Mouse (Mus musculus) limb, embryonic 13.5 days (tissue): Measurements from ENCODE around the gene 4932438H23Rik. TPM values are rescaled to one million over a fixed set of nuclear protein-coding genes. Genes with fewer than 3 reads are reported as not detected.

Experiments
- ATAC-seq: fragments of 200-750 bp; cut with Nextera tagmentation; 2 replicates; pipeline ENCODE4 v1.8.0; 2017; ENCODE audit warnings: low read depth, moderate number of reproducible peaks, moderate TSS enrichment; ENCODE audit not compliant: low FRiP score
- H3K27ac ChIP-seq: fragments of 300-500 bp; sonication (generic); 2 replicates; pipeline ENCODE4 v1.5.1; 2015; ENCODE audit warnings: inconsistent platforms, mild to moderate bottlenecking, moderate library complexity
- H3K27me3 ChIP-seq: fragments of 300-500 bp; sonication (generic); 2 replicates; pipeline ENCODE4 v1.6.1; 2015; ENCODE audit warnings: mild to moderate bottlenecking, inconsistent platforms
- H3K36me3 ChIP-seq: fragments of 300-500 bp; sonication (generic); 2 replicates; pipeline ENCODE4 v1.6.1; 2015; ENCODE audit warnings: inconsistent platforms, mild to moderate bottlenecking, moderate library complexity
- H3K4me1 ChIP-seq: fragments of 300-500 bp; sonication (generic); 2 replicates; pipeline ENCODE4 v1.6.1; 2015; ENCODE audit warnings: inconsistent platforms
- H3K4me2 ChIP-seq: fragments of 300-500 bp; sonication (generic); replicated peaks from 2 replicates; pipeline ENCODE4 v1.6.1; 2015; ENCODE audit warnings: inconsistent platforms, mild to moderate bottlenecking, moderate library complexity
- H3K4me3 ChIP-seq: fragments of 300-500 bp; sonication (generic); 2 replicates; pipeline ENCODE4 v1.5.1; 2015; ENCODE audit warnings: moderate library complexity, mild to moderate bottlenecking, inconsistent platforms
- H3K9ac ChIP-seq: fragments of 300-500 bp; sonication (generic); 2 replicates; pipeline ENCODE4 v1.6.1; 2015; ENCODE audit warnings: mild to moderate bottlenecking, inconsistent platforms
- H3K9me3 ChIP-seq: fragments of 300-500 bp; sonication (generic); 2 replicates; pipeline ENCODE4 v1.6.1; 2016; ENCODE audit warnings: inconsistent platforms
- WGBS: fragments of 180-500 bp; shearing (Covaris S2); methylation state at CpG from one replicate; pipeline ENCODE4 v1.1.7; 2015; 5-methylcytosine and 5-hydroxymethylcytosine counted together
- polyA plus RNA-seq: library from polyadenylated mRNA; unstranded; fragments of >200 nt; fragmentation: Nextera tagmentation; extraction: Ambion mirVana; gene quantifications from 2 replicates; pipeline ENCODE4 v1.2.1, GENCODE M21; 2015

The 4932438H23Rik gene
- polyA plus RNA-seq, 1 experiment from 2014 or later: 0.11 TPM

DNA sequence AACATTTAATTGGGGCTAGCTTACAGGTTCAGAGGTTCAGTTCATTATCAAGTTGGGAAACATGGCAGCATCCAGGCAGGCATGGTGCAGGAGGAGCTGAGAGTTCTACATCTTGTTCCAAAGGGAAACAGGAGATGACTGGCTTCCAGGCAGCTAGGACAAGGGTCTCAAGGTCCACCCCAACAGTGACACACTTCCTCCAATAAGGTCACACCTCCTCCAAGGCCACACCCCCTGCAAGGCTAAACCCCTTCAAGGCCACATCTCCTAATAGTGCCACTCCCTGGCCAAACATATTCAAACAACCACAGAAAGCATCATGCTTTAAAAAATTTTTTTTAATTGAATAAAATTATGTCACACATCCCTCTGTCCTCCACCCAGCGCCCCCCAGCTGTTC, 28.9 kb upstream of the 4932438H23Rik start:
- no peaks in the 10 kb centered on the region for H3K36me3 ChIP-seq
- H3K27me3 ChIP-seq: no peaks in the 10 kb centered on the region
- no peak overlapping the region for H3K27ac ChIP-seq
- no peaks in the 10 kb centered on the region for H3K9me3 ChIP-seq
- no peak overlapping the region for H3K4me2 ChIP-seq
- WGBS: 79% methylated on average over 1 of the region's 1 CpGs
- H3K9ac ChIP-seq: no peak overlapping the region
- ATAC-seq: no peak
- H3K4me3 ChIP-seq: no peak overlapping the region
- no peaks in the 10 kb centered on the region for H3K4me1 ChIP-seq

DNA sequence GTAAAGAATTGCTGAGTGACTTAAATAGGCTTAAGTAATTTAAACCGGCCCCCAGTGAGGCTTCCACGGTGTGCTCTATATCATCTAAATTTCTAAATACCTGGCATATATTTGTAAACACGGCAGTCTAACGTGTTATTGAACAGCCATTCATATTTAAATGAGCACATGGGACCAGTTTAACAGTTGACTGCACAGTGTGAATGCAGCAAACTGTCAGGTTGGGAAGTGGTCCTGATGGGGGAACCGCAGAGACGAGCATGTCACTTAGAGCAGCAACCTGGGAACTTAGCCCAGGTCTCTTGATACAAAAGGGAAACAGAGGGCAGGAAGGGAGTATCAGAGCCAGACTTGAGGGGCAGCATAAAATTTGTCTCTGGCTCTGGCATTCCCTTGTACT, 25.0 kb upstream of the 4932438H23Rik start:
- no peak overlapping the region for H3K27ac ChIP-seq
- ATAC-seq: no peak
- 82% methylated on average over 6 of the region's 6 CpGs for WGBS
- no peak overlapping the region for H3K4me2 ChIP-seq
- no peaks in the 10 kb centered on the region for H3K27me3 ChIP-seq
- no peak overlapping the region for H3K9ac ChIP-seq
- no peaks in the 10 kb centered on the region for H3K9me3 ChIP-seq
- no peak overlapping the region for H3K4me3 ChIP-seq
- no peaks in the 10 kb centered on the region for H3K36me3 ChIP-seq
- no peaks in the 10 kb centered on the region for H3K4me1 ChIP-seq

DNA sequence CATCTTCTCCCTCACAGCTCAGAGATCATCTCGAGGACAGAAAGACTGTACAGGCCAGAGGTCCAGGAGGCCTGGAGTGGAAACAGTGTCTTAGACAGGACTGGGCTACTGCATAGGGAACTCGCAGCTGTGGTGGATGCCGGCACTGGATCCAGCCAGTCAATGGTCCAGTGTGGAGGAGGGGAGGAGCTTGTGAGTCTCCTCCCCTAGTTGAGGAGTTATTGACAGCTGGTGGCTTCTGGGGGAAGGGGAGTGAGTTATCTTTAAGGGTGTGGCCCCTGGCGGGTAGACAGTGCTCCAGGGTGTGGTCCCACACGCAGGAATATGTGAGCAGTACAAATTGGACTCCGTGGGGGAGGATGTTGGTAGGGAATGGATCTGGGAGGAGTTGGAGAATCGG, 21.8 kb upstream of the 4932438H23Rik start:
- Histone ChIP-seq H3K4me2 (no peak overlapping the region), H3K4me1 (no peaks in the 10 kb centered on the region), H3K4me3 (no peak overlapping the region), H3K36me3 (no peaks in the 10 kb centered on the region), H3K9ac (no peak overlapping the region), H3K27ac (no peak overlapping the region), H3K9me3 (no peaks in the 10 kb centered on the region), H3K27me3 (0 out of 2 replicates have a peak, but pooled peaks cover 3% of the 10 kb centered on the region)
- WGBS: 70% methylated on average over 7 of the region's 7 CpGs
- no peak for ATAC-seq

DNA sequence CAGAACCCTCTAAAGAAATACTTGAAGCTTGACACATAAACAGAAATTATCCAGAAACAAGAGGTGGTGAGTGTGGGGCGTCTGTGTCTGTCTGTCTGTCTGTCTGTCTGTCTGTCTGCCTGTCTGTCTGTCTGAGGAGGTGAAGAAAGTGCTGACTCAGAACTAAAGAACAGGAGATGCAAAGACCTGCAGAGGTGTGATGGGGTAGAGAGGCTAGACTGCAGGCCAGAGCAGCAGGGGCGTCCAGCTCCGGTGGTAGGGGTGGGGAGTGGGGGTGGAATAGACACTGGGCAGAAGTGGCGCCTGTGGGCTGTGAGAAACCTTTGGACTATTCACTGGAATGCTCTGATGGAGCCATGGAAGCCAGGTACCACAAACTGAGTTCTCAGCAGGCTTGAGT, 21.1 kb upstream of the 4932438H23Rik start:
- no peaks in the 10 kb centered on the region for H3K9me3 ChIP-seq
- H3K9ac ChIP-seq: no peak overlapping the region
- WGBS: 82% methylated on average over 4 of the region's 4 CpGs
- H3K4me1 ChIP-seq: no peaks in the 10 kb centered on the region
- no peak overlapping the region for H3K4me2 ChIP-seq
- H3K27me3 ChIP-seq: peaks cover 5% of the 10 kb centered on the region; the same call in 1 of the 2 replicates
- ATAC-seq: no peak
- no peaks in the 10 kb centered on the region for H3K36me3 ChIP-seq
- H3K27ac ChIP-seq: no peak overlapping the region
- no peak overlapping the region for H3K4me3 ChIP-seq

DNA sequence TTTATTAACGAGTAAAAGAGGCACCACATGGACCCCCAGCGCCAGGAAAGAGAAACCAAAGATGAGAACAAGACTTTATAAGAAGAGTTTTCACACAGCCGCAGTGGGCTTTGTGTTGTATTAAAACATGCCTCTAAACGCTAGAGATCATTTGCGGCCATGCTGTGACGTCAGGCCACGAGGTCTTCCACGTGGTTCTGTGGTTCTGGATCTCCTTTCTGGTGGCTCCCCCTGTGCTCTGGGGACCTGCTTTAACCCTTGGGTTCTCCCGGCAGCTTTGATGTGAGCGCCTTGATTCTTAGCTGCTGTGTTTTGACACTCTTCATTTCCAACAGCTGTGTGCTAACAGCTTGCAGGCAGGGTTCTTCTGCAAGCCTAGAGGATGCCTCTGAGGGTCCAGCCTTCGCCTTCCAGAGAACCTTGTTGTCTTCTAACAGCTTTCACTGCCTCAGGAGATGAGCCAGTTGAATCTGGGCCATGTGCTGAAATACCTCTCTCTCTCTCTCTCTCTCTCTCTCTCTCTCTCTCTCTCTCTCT, 16.1 kb upstream of the 4932438H23Rik start:
- Histone ChIP-seq H3K27ac (no peak overlapping the region), H3K4me1 (no peaks in the 10 kb centered on the region), H3K9ac (no peak overlapping the region), H3K36me3 (no peaks in the 10 kb centered on the region), H3K4me2 (peak overlapping the region; percentile 50), H3K9me3 (no peaks in the 10 kb centered on the region), H3K27me3 (peaks cover 6% of the 10 kb centered on the region; the same call in 1 of the 2 replicates), H3K4me3 (no peak overlapping the region)
- WGBS: 27% methylated on average over 11 of the region's 11 CpGs
- no peak for ATAC-seq

DNA sequence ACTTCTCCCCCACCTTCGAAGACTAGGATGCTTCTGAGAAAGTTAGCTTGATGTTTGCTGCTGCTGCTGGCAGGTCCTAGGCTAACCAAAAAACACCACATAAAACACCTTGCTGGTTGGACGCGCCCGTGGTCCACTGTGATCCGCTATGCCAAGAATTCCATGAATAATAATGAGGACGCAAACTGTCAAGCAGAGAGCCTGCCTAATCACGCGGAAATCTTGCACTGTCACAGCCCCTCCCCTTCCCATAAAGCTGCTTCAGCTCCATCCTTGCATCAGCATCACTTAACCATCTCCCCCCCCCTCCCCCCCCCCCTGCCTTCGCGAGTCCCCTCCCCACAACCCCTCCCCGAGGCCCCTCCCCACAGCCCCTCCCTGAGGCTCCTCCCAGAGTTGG, 12.7 kb upstream of the 4932438H23Rik start:
- no peak overlapping the region for H3K4me2 ChIP-seq
- H3K27me3 ChIP-seq: peaks cover 16% of the 10 kb centered on the region
- WGBS: 80% methylated on average over 8 of the region's 11 CpGs
- H3K27ac ChIP-seq: no peak overlapping the region
- no peaks in the 10 kb centered on the region for H3K4me1 ChIP-seq
- no peak overlapping the region for H3K4me3 ChIP-seq
- no peak for ATAC-seq
- H3K9me3 ChIP-seq: no peaks in the 10 kb centered on the region
- no peaks in the 10 kb centered on the region for H3K36me3 ChIP-seq
- no peak overlapping the region for H3K9ac ChIP-seq

DNA sequence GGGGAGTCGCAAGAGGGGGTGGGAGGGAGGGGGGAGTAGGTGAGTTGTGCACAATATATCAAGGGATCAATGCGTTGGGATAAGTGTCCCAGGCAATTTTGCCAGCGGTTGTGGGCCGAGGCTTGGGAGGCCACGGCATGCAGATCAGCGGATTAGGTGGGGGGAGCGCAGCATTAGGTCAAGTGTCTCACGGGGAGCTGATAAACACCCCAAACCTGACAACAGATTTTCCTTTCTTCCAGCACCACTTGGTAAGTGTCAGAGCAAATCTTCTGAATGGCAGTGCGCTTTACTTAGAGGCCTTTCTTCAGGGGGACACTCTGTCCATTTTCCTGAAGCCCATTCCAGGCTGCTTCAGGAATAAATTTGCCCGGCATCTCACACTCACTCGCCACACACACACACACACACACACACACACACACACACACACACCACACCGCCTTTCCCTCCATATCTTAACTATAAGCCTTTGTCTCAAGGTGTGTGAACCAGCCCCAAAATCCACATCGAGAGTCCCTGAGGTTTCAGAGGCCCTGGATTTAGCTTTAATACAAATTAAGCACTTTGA, 10.6 kb upstream of the 4932438H23Rik start:
- H3K4me3 ChIP-seq: no peak overlapping the region
- H3K4me1 ChIP-seq: no peaks in the 10 kb centered on the region
- peaks cover 12% of the 10 kb centered on the region; the same call in 1 of the 2 replicates for H3K27me3 ChIP-seq
- no peak for ATAC-seq
- H3K4me2 ChIP-seq: no peak overlapping the region
- no peak overlapping the region for H3K27ac ChIP-seq
- no peak overlapping the region for H3K9ac ChIP-seq
- no peaks in the 10 kb centered on the region for H3K36me3 ChIP-seq
- WGBS: 44% methylated on average over 13 of the region's 13 CpGs
- no peaks in the 10 kb centered on the region for H3K9me3 ChIP-seq

DNA sequence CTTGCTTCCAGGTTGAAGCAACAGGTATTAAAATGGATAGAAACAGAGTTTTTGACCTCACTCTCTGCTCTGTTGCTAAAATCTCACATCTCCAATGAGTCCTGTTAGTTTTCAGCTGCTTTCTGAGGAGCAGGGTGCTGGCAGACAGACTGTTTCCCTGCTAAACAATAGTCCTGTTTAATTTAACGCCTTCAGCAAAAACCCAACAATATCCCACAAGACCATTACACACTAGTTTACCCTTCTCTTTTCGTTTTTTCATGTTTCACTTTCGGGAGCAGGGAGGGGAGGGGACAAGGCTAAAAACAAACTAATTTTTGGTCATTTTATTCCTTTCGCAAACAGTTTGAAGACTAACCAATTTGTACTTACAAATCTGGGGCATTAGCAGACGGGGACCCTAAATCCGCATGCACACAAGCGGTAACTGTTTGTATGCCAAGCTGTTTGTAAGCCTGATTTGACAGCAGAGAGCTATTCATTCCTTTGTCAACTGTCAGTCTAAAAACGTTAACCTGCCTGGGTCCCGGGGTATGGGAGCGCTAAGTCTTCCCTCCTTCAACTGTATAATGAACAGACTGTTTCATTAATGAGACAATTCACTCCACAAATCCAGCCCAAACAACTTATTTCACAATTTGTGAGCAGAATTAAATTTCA, 10.0 kb upstream of the 4932438H23Rik start:
- Histone ChIP-seq H3K4me1 (no peaks in the 10 kb centered on the region), H3K27ac (no peak overlapping the region), H3K4me2 (no peak overlapping the region), H3K9ac (no peak overlapping the region), H3K9me3 (no peaks in the 10 kb centered on the region), H3K27me3 (peaks cover 12% of the 10 kb centered on the region; the same call in 1 of the 2 replicates), H3K4me3 (no peak overlapping the region), H3K36me3 (no peaks in the 10 kb centered on the region)
- 56% methylated on average over 10 of the region's 10 CpGs for WGBS
- no peak for ATAC-seq

DNA sequence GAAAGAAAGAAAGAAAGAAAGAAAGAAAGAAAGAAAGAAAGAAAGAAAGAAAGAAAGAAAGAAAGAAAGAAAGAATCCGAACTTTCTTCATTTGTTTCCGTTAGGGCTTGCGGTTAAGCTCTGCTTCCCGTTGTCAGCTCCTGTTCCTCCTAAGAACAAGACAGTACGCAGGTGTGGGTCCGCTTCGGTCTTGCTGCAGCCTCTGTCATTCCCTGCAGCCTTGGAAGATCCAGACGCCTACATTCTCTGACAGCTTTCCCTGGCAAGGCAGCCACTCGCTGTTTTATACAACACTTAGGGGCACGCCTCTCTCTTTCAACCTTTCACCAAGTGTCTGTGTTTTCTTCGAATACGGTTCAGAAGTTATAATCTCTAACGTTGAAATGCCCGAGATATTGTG, 8.5 kb upstream of the 4932438H23Rik start:
- Histone ChIP-seq H3K4me2 (no peak overlapping the region), H3K9ac (no peak overlapping the region), H3K9me3 (no peaks in the 10 kb centered on the region), H3K27ac (no peak overlapping the region), H3K36me3 (no peaks in the 10 kb centered on the region), H3K27me3 (peaks cover 12% of the 10 kb centered on the region; the same call in 1 of the 2 replicates), H3K4me3 (no peak overlapping the region), H3K4me1 (no peaks in the 10 kb centered on the region)
- ATAC-seq: no peak
- 83% methylated on average over 14 of the region's 14 CpGs for WGBS

DNA sequence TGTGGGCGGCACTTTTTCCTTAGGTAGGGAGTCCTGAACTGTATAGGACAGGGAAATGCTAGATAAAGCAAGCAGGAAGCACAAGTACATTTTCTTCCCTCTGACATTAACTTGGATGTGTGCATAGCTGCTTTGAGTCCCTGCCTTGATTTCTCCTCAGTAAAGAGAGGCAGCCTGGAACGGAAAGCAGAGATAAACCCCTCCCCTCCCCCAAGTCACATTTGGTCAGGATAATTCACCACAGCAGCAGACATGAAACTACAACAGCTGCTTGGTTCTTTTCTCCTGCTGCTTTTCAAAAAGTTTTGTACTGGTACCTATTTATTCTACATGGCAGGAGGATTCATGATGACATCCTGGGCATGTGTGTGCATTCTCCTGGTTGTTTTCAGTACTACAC, 5.6 kb upstream of the 4932438H23Rik start:
- no peak overlapping the region for H3K9ac ChIP-seq
- no peaks in the 10 kb centered on the region for H3K36me3 ChIP-seq
- H3K4me1 ChIP-seq: no peaks in the 10 kb centered on the region
- no peak overlapping the region for H3K27ac ChIP-seq
- H3K27me3 ChIP-seq: peaks cover 12% of the 10 kb centered on the region; the same call in 1 of the 2 replicates
- ATAC-seq: no peak
- no peaks in the 10 kb centered on the region for H3K9me3 ChIP-seq
- WGBS: 66% methylated on average over 2 of the region's 2 CpGs
- H3K4me2 ChIP-seq: no peak overlapping the region
- H3K4me3 ChIP-seq: no peak overlapping the region

DNA sequence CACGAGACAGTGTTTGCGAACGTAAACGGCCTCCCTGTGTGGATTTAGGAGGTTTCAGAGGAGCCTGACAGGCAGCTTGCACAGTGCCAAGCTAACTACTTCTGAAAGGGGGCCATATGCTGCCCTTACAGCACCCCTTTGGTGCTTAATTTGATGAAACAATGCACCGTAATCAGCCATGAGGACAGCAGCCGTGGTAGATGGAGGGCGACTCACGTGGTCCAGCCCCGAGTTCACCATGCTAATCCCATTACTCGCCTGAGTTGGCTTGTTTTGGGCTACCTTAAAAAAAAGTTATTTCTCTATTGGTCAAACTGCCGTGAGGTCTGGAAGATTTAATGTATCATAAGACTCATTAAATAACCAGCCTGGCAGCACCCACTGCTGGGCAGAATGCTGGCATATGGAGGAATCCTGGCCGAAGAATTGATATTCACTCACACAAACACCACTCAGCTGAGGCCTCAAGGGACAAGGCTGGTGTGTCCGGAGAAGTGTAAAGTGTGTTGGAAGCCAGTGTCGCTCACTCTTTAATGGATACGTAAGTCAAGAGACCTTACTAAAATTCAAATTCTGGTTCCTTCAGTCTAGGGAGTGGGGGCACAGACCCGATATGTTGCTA, 4.6 kb upstream of the 4932438H23Rik start:
- H3K4me1 ChIP-seq: no peaks in the 10 kb centered on the region
- H3K9me3 ChIP-seq: no peaks in the 10 kb centered on the region
- H3K36me3 ChIP-seq: no peaks in the 10 kb centered on the region
- no peak overlapping the region for H3K4me3 ChIP-seq
- ATAC-seq: no peak
- H3K4me2 ChIP-seq: no peak overlapping the region
- no peak overlapping the region for H3K27ac ChIP-seq
- 70% methylated on average over 16 of the region's 16 CpGs for WGBS
- no peak overlapping the region for H3K9ac ChIP-seq
- H3K27me3 ChIP-seq: 0 out of 2 replicates have a peak, but pooled peaks cover 9% of the 10 kb centered on the region

DNA sequence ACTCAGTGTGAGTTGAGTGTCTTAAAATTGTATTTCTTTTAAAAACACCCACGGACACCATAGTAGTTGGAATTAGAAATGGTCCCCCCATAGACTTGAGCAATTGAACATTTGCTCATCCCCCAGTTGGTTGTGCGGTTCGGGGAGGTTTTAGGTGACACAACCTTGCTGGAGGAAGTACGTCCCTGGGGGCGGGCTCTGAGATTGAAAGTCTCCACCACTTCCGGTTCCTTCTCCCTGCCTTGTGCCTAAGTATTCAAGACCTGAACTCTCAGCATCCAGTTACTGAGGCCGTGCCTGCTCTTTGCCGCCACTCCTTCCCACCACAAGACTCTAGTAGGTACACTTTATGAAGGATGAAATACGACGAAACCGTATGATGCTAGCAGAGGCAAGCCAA, 2.9 kb upstream of the 4932438H23Rik start:
- H3K27me3 ChIP-seq: 0 out of 2 replicates have a peak, but pooled peaks cover 3% of the 10 kb centered on the region
- no peak overlapping the region for H3K9ac ChIP-seq
- 89% methylated on average over 11 of the region's 11 CpGs for WGBS
- no peak overlapping the region for H3K4me3 ChIP-seq
- no peaks in the 10 kb centered on the region for H3K36me3 ChIP-seq
- H3K4me1 ChIP-seq: no peaks in the 10 kb centered on the region
- no peak overlapping the region for H3K27ac ChIP-seq
- ATAC-seq: no peak
- no peaks in the 10 kb centered on the region for H3K9me3 ChIP-seq
- H3K4me2 ChIP-seq: no peak overlapping the region
